Mouse (Mus musculus) right cerebral cortex, postnatal 10 days (tissue): ENCODE data around the gene Akr1c14.
"Not testable (repeated sequence)": the region's sequence is repeated elsewhere in the genome, so short reads cannot be mapped to it uniquely, and the experiment has no call there.

Source experiments
- DNase-seq, 2 experiments: peaks; one replicate each; pipeline ENCODE4 v3.0.0; 2021; ENCODE audit warnings: low spot score in 2 of 2

Akr1c14 gene

GRCm38 (mm10) chr13:4123146-4123545, 74.3 kb downstream of the Akr1c14 start:
- DNase-seq = no peak

DNA sequence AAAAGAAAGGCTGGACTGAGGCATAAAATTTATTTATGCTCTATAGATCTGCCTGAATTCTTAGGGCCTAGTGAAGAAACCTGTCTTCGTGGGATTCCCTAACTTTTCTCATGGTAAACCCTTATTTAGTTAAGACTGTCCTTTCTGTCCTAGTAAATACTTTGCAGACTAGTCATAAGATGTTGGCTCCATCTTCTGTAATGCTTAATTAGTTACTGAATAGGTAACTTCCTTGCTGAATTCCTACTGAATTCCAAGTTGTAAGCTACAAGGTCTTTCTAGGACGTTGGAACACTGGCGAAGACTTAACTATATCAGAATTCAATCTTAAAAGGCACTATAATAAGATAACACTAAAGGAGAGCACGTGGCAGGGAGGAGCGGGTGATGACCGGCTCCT, 75.7 kb downstream of the Akr1c14 start:
- DNase-seq = not testable (repeated sequence)

DNA sequence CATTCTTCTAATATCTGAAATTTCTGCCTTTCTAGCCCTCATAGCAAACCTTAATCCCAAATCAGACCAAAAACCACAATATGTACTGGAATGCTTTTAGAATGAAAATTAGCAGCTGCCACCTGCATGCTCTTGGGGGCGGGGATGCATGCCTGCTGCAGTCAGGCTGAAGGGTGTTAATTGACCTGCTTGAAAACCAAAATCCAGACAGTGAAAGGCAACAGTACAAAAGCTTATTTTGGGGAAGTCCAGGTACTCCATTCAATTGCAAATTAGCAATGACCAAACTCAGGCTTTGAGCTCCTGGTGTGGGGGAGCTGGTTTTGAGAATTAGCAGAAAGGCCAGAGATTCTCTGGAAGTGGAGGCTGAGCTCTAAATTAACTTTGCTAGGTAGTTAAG, 77.0 kb downstream of the Akr1c14 start:
- DNase-seq = not testable (repeated sequence)

- DNase-seq = peak; percentile 26
These were observed 80.3 kb downstream of the Akr1c14 start for GRCm38 (mm10) chr13:4129100-4129499.

DNA sequence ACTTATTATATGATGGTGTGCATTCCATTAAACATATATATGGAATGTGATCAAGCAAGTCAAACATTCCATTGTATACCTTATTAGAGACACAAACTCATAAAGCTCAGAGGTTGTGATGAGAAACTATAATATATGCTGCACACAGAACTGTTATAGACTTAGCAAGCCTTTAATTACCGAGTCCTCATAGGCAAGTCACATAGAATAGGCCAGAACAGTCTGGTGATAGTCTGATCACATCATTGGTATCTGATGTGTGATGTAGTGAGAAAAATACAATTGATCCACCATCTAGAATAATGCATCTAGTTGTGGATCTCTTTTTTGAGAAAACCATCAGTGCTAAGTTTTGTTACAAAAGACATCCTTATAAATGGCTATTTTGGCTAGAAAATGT, 82.5 kb downstream of the Akr1c14 start:
- DNase-seq = no peak

DNA sequence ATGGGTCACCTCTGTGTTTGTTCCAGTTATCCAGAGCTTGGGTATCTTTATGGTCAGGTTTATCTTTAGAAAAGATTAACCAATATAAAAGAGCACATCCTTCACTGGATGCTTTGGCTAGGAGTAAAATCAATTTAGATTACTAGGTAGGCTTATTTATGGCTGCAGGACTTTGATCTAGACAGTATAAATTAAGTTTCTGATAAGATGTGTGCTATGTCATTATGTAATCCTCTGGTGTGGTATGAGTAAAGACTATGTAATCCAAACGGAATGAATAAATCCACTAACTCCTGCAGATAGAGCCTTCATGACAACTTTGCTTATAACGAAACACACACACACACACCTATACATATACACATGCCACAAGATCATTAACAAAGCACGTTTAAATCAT, 82.9 kb downstream of the Akr1c14 start:
- no peak for DNase-seq

GRCm38 (mm10) chr13:4133070-4133469, 84.3 kb downstream of the Akr1c14 start:
- DNase-seq = peak in 1 of 2 experiments; percentile 27
